Mouse (Mus musculus) telencephalon, adult 2 months (tissue): ENCODE measurements around the gene Ces1f.
"Not testable (repeated sequence)": the region's sequence is repeated elsewhere in the genome, so short reads cannot be mapped to it uniquely, and the experiment has no call there.

Source experiments
- DNase-seq: peaks from one replicate; pipeline ENCODE4 v3.0.0-alpha.2; 2011; ENCODE audit warnings: low read depth, low spot score

Gene Ces1f

GRCm38 (mm10) chr8:93279556-93279955, at the start of gene Ces1f:
TSS of gene Ces1f (minus strand) at chr8:93279747.
- DNase-seq: no peak

- DNase-seq: no peak
These were observed 45.6 kb upstream of the Ces1f start for GRCm38 (mm10) chr8:93325123-93325522.

- DNase-seq: no peak
These were observed 37.5 kb upstream of the Ces1f start for GRCm38 (mm10) chr8:93317031-93317430.

- peak; percentile 28 for DNase-seq
These were observed 36.0 kb upstream of the Ces1f start for GRCm38 (mm10) chr8:93315557-93315956.

- DNase-seq: no peak
These were observed 4.3 kb upstream of the Ces1f start for GRCm38 (mm10) chr8:93283896-93284295.

GRCm38 (mm10) chr8:93282349-93282748, 2.8 kb upstream of the Ces1f start:
- DNase-seq: no peak

- peak; percentile 38 for DNase-seq
These were observed 1.3 kb downstream of the Ces1f start for GRCm38 (mm10) chr8:93278176-93278805.

GRCm38 (mm10) chr8:93274609-93275008, 4.9 kb downstream of the Ces1f start:
- DNase-seq: no peak

- peak; percentile 85 for DNase-seq
These were observed 6.2 kb downstream of the Ces1f start for GRCm38 (mm10) chr8:93273321-93273720.

GRCm38 (mm10) chr8:93272686-93273085, 6.9 kb downstream of the Ces1f start:
- no peak for DNase-seq

GRCm38 (mm10) chr8:93261436-93261835, 18.1 kb downstream of the Ces1f start:
- DNase-seq: no peak

GRCm38 (mm10) chr8:93252400-93252925, 27.1 kb downstream of the Ces1f start:
- DNase-seq: no peak

GRCm38 (mm10) chr8:93246057-93246456, 33.5 kb downstream of the Ces1f start:
- DNase-seq: no peak

- peak; percentile 50 for DNase-seq
These were observed 39.7 kb downstream of the Ces1f start for GRCm38 (mm10) chr8:93239884-93240283.

- DNase-seq: no peak
These were observed 43.9 kb downstream of the Ces1f start for GRCm38 (mm10) chr8:93235681-93236080.

- no peak for DNase-seq
These were observed 44.8 kb downstream of the Ces1f start for GRCm38 (mm10) chr8:93234706-93235105.

GRCm38 (mm10) chr8:93234068-93234467, 45.5 kb downstream of the Ces1f start:
- no peak for DNase-seq

GRCm38 (mm10) chr8:93229446-93229845, 50.1 kb downstream of the Ces1f start, which contains the start of gene Ces1e:
TSS of gene Ces1e (minus strand) at chr8:93229619.
- DNase-seq: no peak

GRCm38 (mm10) chr8:93228673-93229370, 50.7 kb downstream of the Ces1f start:
- no peak for DNase-seq

- not testable (repeated sequence) for DNase-seq
These were observed 53.1 kb downstream of the Ces1f start for GRCm38 (mm10) chr8:93226471-93226870.

- no peak for DNase-seq
These were observed 57.7 kb downstream of the Ces1f start for GRCm38 (mm10) chr8:93221896-93222295.

- no peak for DNase-seq
These were observed 61.7 kb downstream of the Ces1f start for GRCm38 (mm10) chr8:93217867-93218266.

- no peak for DNase-seq
These were observed 62.2 kb downstream of the Ces1f start for GRCm38 (mm10) chr8:93217375-93217774.
